ENCODE assay signal across 29 mouse cellular contexts in the genomic region with DNA sequence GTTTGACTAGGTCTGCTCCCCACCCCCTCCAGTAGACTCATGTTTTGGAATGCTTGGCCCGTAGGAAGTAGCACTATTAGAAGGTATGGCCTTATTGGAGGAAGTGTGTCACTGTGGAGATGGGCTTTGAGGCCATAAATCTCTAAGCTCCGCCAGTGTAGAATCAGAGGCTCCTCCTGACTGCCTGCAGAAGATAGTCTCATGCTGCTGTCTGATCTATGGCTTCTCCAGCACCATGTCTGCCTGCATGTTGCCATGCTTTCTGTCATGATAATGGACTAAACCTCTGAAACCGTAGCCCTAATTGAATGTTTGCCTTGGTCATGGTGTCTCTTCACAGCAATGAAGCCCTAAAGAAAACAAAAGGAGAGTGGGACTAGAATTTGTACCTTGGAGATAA. TPM values are rescaled to one million over a fixed set of nuclear protein-coding genes. Genes with fewer than 3 reads are reported as not detected.
DNase-seq lines count a peak whose midpoint lies in the region; ATAC-seq and TF ChIP-seq lines count a peak whose summit lies in the region.
"Had no signal": no experiment of that assay in that cellular context is flagged by ENCODE, and none has a peak within 500 bp of the region (broad histone marks: within the 10 kb centered on the region; RNA-seq: fewer than 3 reads in every experiment).

No protein-coding gene starts in this region.

- peaks cover 6% of the 10 kb centered on the region for H3K79me2 ChIP-seq in heart, adult 2 months (replicated peaks; ENCODE audit: control insufficient read depth, insufficient read depth, low read length)

- TF ChIP-seq EP300 in heart, adult 2 months (IDR thresholded peaks at IDR 0.05; ENCODE audit: insufficient read depth, low read depth, low read length): no peak
- no peak for TF ChIP-seq EP300 in stomach, postnatal 0 days (optimal IDR thresholded peaks at IDR 0.05)

- no peak overlapping the region for H3K4me3 ChIP-seq in heart, embryonic 15.5 days
- H3K4me3 ChIP-seq in heart, adult 2 months: no peak overlapping the region
- H3K4me3 ChIP-seq in kidney, postnatal 0 days (replicated peaks; ENCODE audit: low read depth, low read length): no peak overlapping the region
- H3K4me3 ChIP-seq in megakaryocyte, embryonic 14.5 days (replicated peaks): peak overlapping the region; percentile 23
- H3K4me3 ChIP-seq in stomach, postnatal 0 days (ENCODE audit: low read depth, low read length): no peak overlapping the region
- H3K4me3 ChIP-seq: embryonic facial prominence, embryonic 13.5 days; forebrain, embryonic 10.5 days; forebrain, embryonic 15.5 days; midbrain, embryonic 12.5 days; neural tube, embryonic 12.5 days had no signal

- no peaks in the 10 kb centered on the region for H3K36me3 ChIP-seq in heart, embryonic 15.5 days
- peaks cover 7% of the 10 kb centered on the region for H3K36me3 ChIP-seq in heart, adult 2 months (ENCODE audit: control insufficient read depth, insufficient read depth, low read length)
- no peaks in the 10 kb centered on the region for H3K36me3 ChIP-seq in kidney, postnatal 0 days (ENCODE audit: insufficient read depth, low read length)
- H3K36me3 ChIP-seq in megakaryocyte, embryonic 14.5 days (replicated peaks; ENCODE audit: low read length): peaks cover 3% of the 10 kb centered on the region
- no peaks in the 10 kb centered on the region for H3K36me3 ChIP-seq in stomach, postnatal 0 days (ENCODE audit: control insufficient read depth, insufficient read depth, low read length)
- H3K36me3 ChIP-seq: embryonic facial prominence, embryonic 13.5 days; forebrain, embryonic 15.5 days; midbrain, embryonic 12.5 days; neural tube, embryonic 12.5 days had no signal

- ATAC-seq in heart, embryonic 15.5 days (replicated peaks; ENCODE audit: insufficient number of reproducible peaks, insufficient read depth, low FRiP score, low read depth): no peak
- no peak for ATAC-seq in kidney, postnatal 0 days (replicated peaks; ENCODE audit: low FRiP score, low read depth)
- ATAC-seq in megakaryocyte, adult 5-6 weeks (ENCODE audit: poor library complexity, severe bottlenecking): no peak
- ATAC-seq in megakaryocyte progenitor cell, adult 5-6 weeks (replicated peaks; ENCODE audit: poor library complexity): peak; percentile 26
- ATAC-seq in stomach, postnatal 0 days (ENCODE audit: low FRiP score, low TSS enrichment): no peak
- ATAC-seq: forebrain, embryonic 15.5 days; lung, postnatal 0 days had no signal

- DNase-seq in heart, adult 2 months: no peak
- DNase-seq in kidney, postnatal 0 days (ENCODE audit: low spot score): no peak
- no peak for DNase-seq in kidney, postnatal 4 days
- DNase-seq in stomach, postnatal 0 days (ENCODE audit: low spot score): no peak
- DNase-seq: adrenal gland, postnatal 25 days; cerebellum, adult 11-12 months; cerebellum, adult 9-11 months; gastrocnemius, postnatal 36 days; kidney, adult 18-20 months; kidney, postnatal 25 days; layer of hippocampus, postnatal 36 days; lung, adult 18-20 months; right cerebral cortex, adult 18-20 months; spleen, adult 18-20 months; thymus, adult 18-20 months; thymus, postnatal 25 days had no signal

- H3K4me2 ChIP-seq in heart, embryonic 15.5 days: no peak overlapping the region
- H3K4me2 ChIP-seq in kidney, postnatal 0 days (ENCODE audit: low read length): no peak overlapping the region
- no peak overlapping the region for H3K4me2 ChIP-seq in stomach, postnatal 0 days (replicated peaks; ENCODE audit: low read depth)
- H3K4me2 ChIP-seq: embryonic facial prominence, embryonic 13.5 days; forebrain, embryonic 15.5 days; hindbrain, embryonic 14.5 days; midbrain, embryonic 12.5 days; neural tube, embryonic 12.5 days had no signal

- peak overlapping the region; percentile 20; the same call in 1 of the 2 replicates for H3K27ac ChIP-seq in heart, embryonic 15.5 days
- H3K27ac ChIP-seq in heart, adult 2 months: no peak overlapping the region
- 0 out of 2 replicates have a peak overlapping the region, but pooled peaks have one; percentile 19 for H3K27ac ChIP-seq in kidney, postnatal 0 days
- H3K27ac ChIP-seq in stomach, postnatal 0 days (replicated peaks): no peak overlapping the region
- H3K27ac ChIP-seq: embryonic facial prominence, embryonic 13.5 days; forebrain, embryonic 10.5 days; forebrain, embryonic 15.5 days; hindbrain, embryonic 14.5 days; macrophage; midbrain, embryonic 12.5 days; neural tube, embryonic 12.5 days had no signal

- H3K9me3 ChIP-seq in heart, embryonic 15.5 days (replicated peaks): no peaks in the 10 kb centered on the region
- H3K9me3 ChIP-seq in kidney, postnatal 0 days (replicated peaks; ENCODE audit: low read length): no peaks in the 10 kb centered on the region
- no peaks in the 10 kb centered on the region for H3K9me3 ChIP-seq in megakaryocyte, embryonic 14.5 days
- no peaks in the 10 kb centered on the region for H3K9me3 ChIP-seq in stomach, postnatal 0 days (ENCODE audit: control insufficient read depth, low read length)
- H3K9me3 ChIP-seq: embryonic facial prominence, embryonic 13.5 days; forebrain, embryonic 10.5 days; forebrain, embryonic 15.5 days; G1E; midbrain, embryonic 12.5 days; neural tube, embryonic 12.5 days had no signal

- no peak for TF ChIP-seq CTCF in heart, adult 2 months (IDR thresholded peaks at IDR 0.05)
- no peak for TF ChIP-seq CTCF in kidney, postnatal 0 days (IDR thresholded peaks at IDR 0.05; ENCODE audit: low read depth)
- no peak for TF ChIP-seq CTCF in stomach, postnatal 0 days (IDR thresholded peaks at IDR 0.05; ENCODE audit: low read depth)

- intact Hi-C loops in heart, adult 2 months (cut with DNase I): no loop called here

- no peak overlapping the region for H3K9ac ChIP-seq in heart, embryonic 15.5 days
- no peak overlapping the region for H3K9ac ChIP-seq in heart, adult 2 months (ENCODE audit: low read depth, low read length)
- no peak overlapping the region for H3K9ac ChIP-seq in kidney, postnatal 0 days (ENCODE audit: low read depth, low read length)
- H3K9ac ChIP-seq in stomach, postnatal 0 days (ENCODE audit: low read length): no peak overlapping the region
- H3K9ac ChIP-seq: embryonic facial prominence, embryonic 13.5 days; forebrain, embryonic 15.5 days; hindbrain, embryonic 14.5 days; midbrain, embryonic 12.5 days; neural tube, embryonic 12.5 days had no signal

- no peak for TF ChIP-seq POLR2A in heart, adult 2 months (IDR thresholded peaks at IDR 0.05; ENCODE audit: insufficient read depth, low read depth, low read length)

- peaks cover 14% of the 10 kb centered on the region for H3K4me1 ChIP-seq in heart, embryonic 15.5 days (replicated peaks)
- H3K4me1 ChIP-seq in heart, adult 2 months (ENCODE audit: control insufficient read depth, insufficient read depth, low read length): peaks cover 11% of the 10 kb centered on the region
- H3K4me1 ChIP-seq in kidney, postnatal 0 days (replicated peaks; ENCODE audit: insufficient read depth, low read length): peaks cover 6% of the 10 kb centered on the region; the same call in 1 of the 2 replicates
- H3K4me1 ChIP-seq in megakaryocyte, embryonic 14.5 days: peaks cover 36% of the 10 kb centered on the region
- no peaks in the 10 kb centered on the region for H3K4me1 ChIP-seq in stomach, postnatal 0 days (replicated peaks; ENCODE audit: control insufficient read depth, insufficient read depth)
- H3K4me1 ChIP-seq: embryonic facial prominence, embryonic 13.5 days had no signal

- no peaks in the 10 kb centered on the region for H3K27me3 ChIP-seq in heart, embryonic 15.5 days
- no peaks in the 10 kb centered on the region for H3K27me3 ChIP-seq in heart, adult 2 months (ENCODE audit: control insufficient read depth, insufficient read depth, low read length)
- no peaks in the 10 kb centered on the region for H3K27me3 ChIP-seq in kidney, postnatal 0 days (ENCODE audit: insufficient read depth, low read length)
- H3K27me3 ChIP-seq in megakaryocyte, embryonic 14.5 days (replicated peaks): no peaks in the 10 kb centered on the region
- H3K27me3 ChIP-seq in stomach, postnatal 0 days (ENCODE audit: control insufficient read depth, insufficient read depth, low read length): no peaks in the 10 kb centered on the region
- H3K27me3 ChIP-seq: embryonic facial prominence, embryonic 13.5 days; forebrain, embryonic 15.5 days; midbrain, embryonic 12.5 days; neural tube, embryonic 12.5 days had no signal

- WGBS in heart, embryonic 15.5 days: 62% methylated on average over 3 of the region's 3 CpGs
- 58% methylated on average over 3 of the region's 3 CpGs for WGBS in heart, adult 2 months
- 61% methylated on average over 3 of the region's 3 CpGs for WGBS in kidney, postnatal 0 days
- 67% methylated on average over 3 of the region's 3 CpGs for WGBS in stomach, postnatal 0 days

RNA-seq across cellular contexts. Expression of a gene that starts 26.7 kb away (rescaled TPM):
- 29.4 and 34.2 TPM in 2 replicates for polyA plus RNA-seq in heart, embryonic 15.5 days (2015; fragmentation: Nextera tagmentation; extraction: Ambion mirVana)
- total RNA-seq in heart, adult 2 months (2021): 10 to 100 TPM; 29.7 to 33.9 TPM
- polyA plus RNA-seq in heart, adult 2 months (2012; rRNA removed): 38.0 and 62.8 TPM in 2 replicates
- polyA plus RNA-seq in kidney, postnatal 0 days (2015; fragmentation: Nextera tagmentation; extraction: Ambion mirVana): 44.9 and 47.4 TPM in 2 replicates
- 2.3 and 6.1 TPM in 2 replicates for polyA plus RNA-seq in megakaryocyte, embryonic 14.5 days (2012; ENCODE audit: insufficient read depth, low replicate concordance)
- 56.3 and 62.2 TPM in 2 replicates for total RNA-seq in megakaryocyte, adult 5-6 weeks (2015)
- total RNA-seq in megakaryocyte, adult 5-6 weeks (2017): 31.6 and 37.6 TPM in 2 replicates
- total RNA-seq in megakaryocyte progenitor cell, adult 5-6 weeks (2015): 89.1 and 105 TPM in 2 replicates
- total RNA-seq in megakaryocyte progenitor cell, adult 5-6 weeks (2017): 36.2 and 49.1 TPM in 2 replicates
- 28.7 and 29.1 TPM in 2 replicates for polyA plus RNA-seq in stomach, postnatal 0 days (2015; fragmentation: Nextera tagmentation; extraction: Ambion mirVana)

Comparison
In these comparisons a context has a peak if more than half of its experiments do, and no peak if none do; other contexts are left out.
1. H3K27ac ChIP-seq: peak in heart, embryonic 15.5 days (single experiment) and kidney, postnatal 0 days (single experiment); none in heart, adult 2 months (single experiment) and stomach, postnatal 0 days (single experiment).